Mouse (Mus musculus) heart, embryonic 13.5 days (tissue): ENCODE data around the gene Mcam. TPM values are rescaled to one million over a fixed set of nuclear protein-coding genes. Genes with fewer than 3 reads are reported as not detected.

Source experiments
- ATAC-seq: fragments of 200-750 bp; cut with Nextera tagmentation; 2 replicates; pipeline ENCODE4 v1.8.0; 2017; ENCODE audit warnings: moderate TSS enrichment; ENCODE audit not compliant: insufficient number of reproducible peaks, low FRiP score, low TSS enrichment; ENCODE audit errors: extremely low read depth
- H3K27ac ChIP-seq: fragments of 300-500 bp; sonication (generic); replicated peaks from 2 replicates; pipeline ENCODE4 v1.5.1; 2015; ENCODE audit warnings: moderate library complexity, mild to moderate bottlenecking, inconsistent platforms
- H3K27me3 ChIP-seq: fragments of 300-500 bp; sonication (generic); replicated peaks from 2 replicates; pipeline ENCODE4 v1.6.1; 2015; ENCODE audit warnings: mild to moderate bottlenecking, inconsistent platforms
- H3K36me3 ChIP-seq: fragments of 300-500 bp; sonication (generic); 2 replicates; pipeline ENCODE4 v1.6.1; 2015; ENCODE audit warnings: mild to moderate bottlenecking, inconsistent platforms
- H3K4me1 ChIP-seq: fragments of 300-500 bp; sonication (generic); 2 replicates; pipeline ENCODE4 v1.6.1; 2015; ENCODE audit warnings: inconsistent platforms
- H3K4me2 ChIP-seq: fragments of 300-500 bp; sonication (generic); 2 replicates; pipeline ENCODE4 v1.6.1; 2015; ENCODE audit warnings: inconsistent platforms, mild to moderate bottlenecking, moderate library complexity
- H3K4me3 ChIP-seq: fragments of 300-500 bp; sonication (generic); 2 replicates; pipeline ENCODE4 v1.5.1; 2015; ENCODE audit warnings: moderate library complexity, mild to moderate bottlenecking, inconsistent platforms
- H3K9ac ChIP-seq: fragments of 300-500 bp; sonication (generic); 2 replicates; pipeline ENCODE4 v1.6.1; 2015; ENCODE audit warnings: inconsistent platforms, mild to moderate bottlenecking, moderate library complexity
- H3K9me3 ChIP-seq: fragments of 300-500 bp; sonication (generic); 2 replicates; pipeline ENCODE4 v1.6.1; 2016; ENCODE audit warnings: inconsistent platforms
- WGBS: fragments of 180-500 bp; shearing (Covaris S2); methylation state at CpG from one replicate; pipeline ENCODE4 v1.1.7; 2015; ENCODE audit warnings: mixed read lengths; 5-methylcytosine and 5-hydroxymethylcytosine counted together
- polyA plus RNA-seq: library from polyadenylated mRNA; unstranded; fragments of >200 nt; fragmentation: Nextera tagmentation; extraction: Ambion mirVana; gene quantifications from 2 replicates; pipeline ENCODE4 v1.2.1, GENCODE M21; 2015

Gene Mcam
- polyA plus RNA-seq, 1 experiment from 2014 or later = 112 TPM

GRCm38 (mm10) chr9:44181537-44181936, 47.3 kb downstream of the Mcam start:
- 28% methylated on average over 5 of the region's 5 CpGs for WGBS
- Histone ChIP-seq H3K4me3 (no peak overlapping the region), H3K36me3 (peaks cover 24% of the 10 kb centered on the region), H3K27me3 (no peaks in the 10 kb centered on the region), H3K27ac (peak overlapping the region; percentile 41), H3K4me2 (peak overlapping the region; percentile 24), H3K9ac (no peak overlapping the region), H3K4me1 (peaks cover 54% of the 10 kb centered on the region), H3K9me3 (no peaks in the 10 kb centered on the region)
- ATAC-seq = no peak

- ATAC-seq = no peak
- no peak overlapping the region for H3K4me3 ChIP-seq
- no peaks in the 10 kb centered on the region for H3K27me3 ChIP-seq
- WGBS = 91% methylated on average over 3 of the region's 3 CpGs
- peaks cover 27% of the 10 kb centered on the region for H3K36me3 ChIP-seq
- H3K9ac ChIP-seq = no peak overlapping the region
- peak overlapping the region; percentile 24; the same call in 1 of the 2 replicates for H3K4me2 ChIP-seq
- peaks cover 48% of the 10 kb centered on the region for H3K4me1 ChIP-seq
- no peaks in the 10 kb centered on the region for H3K9me3 ChIP-seq
- peak overlapping the region; percentile 41 for H3K27ac ChIP-seq
These were observed 48.0 kb downstream of the Mcam start for GRCm38 (mm10) chr9:44182260-44182659.

- H3K27me3 ChIP-seq = no peaks in the 10 kb centered on the region
- WGBS = 71% methylated on average over 12 of the region's 12 CpGs
- H3K4me3 ChIP-seq = no peak overlapping the region
- no peak for ATAC-seq
- H3K4me1 ChIP-seq = peaks cover 28% of the 10 kb centered on the region
- H3K9me3 ChIP-seq = no peaks in the 10 kb centered on the region
- peaks cover 13% of the 10 kb centered on the region for H3K36me3 ChIP-seq
- no peak overlapping the region for H3K9ac ChIP-seq
- no peak overlapping the region for H3K4me2 ChIP-seq
- H3K27ac ChIP-seq = no peak overlapping the region
These were observed 54.0 kb downstream of the Mcam start for GRCm38 (mm10) chr9:44188223-44188622.

- Histone ChIP-seq H3K9me3 (no peaks in the 10 kb centered on the region), H3K4me3 (no peak overlapping the region), H3K9ac (no peak overlapping the region), H3K4me1 (peaks cover 31% of the 10 kb centered on the region), H3K27ac (no peak overlapping the region), H3K27me3 (no peaks in the 10 kb centered on the region), H3K4me2 (no peak overlapping the region), H3K36me3 (peaks cover 7% of the 10 kb centered on the region)
- no peak for ATAC-seq
- 85% methylated on average over 3 of the region's 3 CpGs for WGBS
These were observed 56.9 kb downstream of the Mcam start for GRCm38 (mm10) chr9:44191166-44191565.

GRCm38 (mm10) chr9:44192312-44192711, 58.0 kb downstream of the Mcam start:
- WGBS = 67% methylated on average over 3 of the region's 3 CpGs
- H3K9me3 ChIP-seq = no peaks in the 10 kb centered on the region
- H3K9ac ChIP-seq = no peak overlapping the region
- H3K36me3 ChIP-seq = peaks cover 9% of the 10 kb centered on the region
- ATAC-seq = no peak
- H3K4me1 ChIP-seq = peaks cover 31% of the 10 kb centered on the region
- no peak overlapping the region for H3K4me2 ChIP-seq
- no peak overlapping the region for H3K27ac ChIP-seq
- H3K4me3 ChIP-seq = no peak overlapping the region
- H3K27me3 ChIP-seq = no peaks in the 10 kb centered on the region

Other genes with a start within 250 kb of the Mcam start
- gene Thy1, start 91.1 kb upstream of the Mcam start, polyA plus RNA-seq = 0.47 and 0.98 TPM in 2 replicates
- 48.5 and 66.0 TPM in 2 replicates for gene Usp2, start 67.4 kb upstream of the Mcam start, polyA plus RNA-seq
- not detected in 2 replicates for gene Mfrp, start 32.7 kb upstream of the Mcam start, polyA plus RNA-seq
- 1.1 and 2.1 TPM in 2 replicates for gene C1qtnf5, start 27.2 kb upstream of the Mcam start, polyA plus RNA-seq
- gene Gm49380, start 21.0 kb upstream of the Mcam start, polyA plus RNA-seq = not detected in 2 replicates
- gene Rnf26, start 21.0 kb upstream of the Mcam start, polyA plus RNA-seq = 38.5 and 39.3 TPM in 2 replicates
- 10.4 and 11.9 TPM in 2 replicates for gene Cbl, start 99.6 kb downstream of the Mcam start, polyA plus RNA-seq
- not detected in 2 replicates for gene Ccdc153, start 106.2 kb downstream of the Mcam start, polyA plus RNA-seq
- gene Pdzd3, start 117.0 kb downstream of the Mcam start, polyA plus RNA-seq = 0.12 TPM in 1 of 2 replicates, not detected in the other
- gene Nlrx1, start 134.1 kb downstream of the Mcam start, polyA plus RNA-seq = 5.6 and 5.9 TPM in 2 replicates
- gene Abcg4, start 154.1 kb downstream of the Mcam start, polyA plus RNA-seq = 2.1 and 3.5 TPM in 2 replicates
- gene Hinfp, start 171.2 kb downstream of the Mcam start, polyA plus RNA-seq = 14.9 and 16.0 TPM in 2 replicates
- gene C2cd2l, start 185.8 kb downstream of the Mcam start, polyA plus RNA-seq = 7.1 TPM in 2 replicates
- gene Dpagt1, start 191.6 kb downstream of the Mcam start, polyA plus RNA-seq = 33.4 and 34.4 TPM in 2 replicates
- gene H2afx, start 200.2 kb downstream of the Mcam start, polyA plus RNA-seq = 196 and 199 TPM in 2 replicates
- gene Hmbs, start 209.8 kb downstream of the Mcam start, polyA plus RNA-seq = 135 and 149 TPM in 2 replicates
- gene Vps11, start 227.2 kb downstream of the Mcam start, polyA plus RNA-seq = 20.0 and 21.1 TPM in 2 replicates
- 16.0 and 17.5 TPM in 2 replicates for gene Hyou1, start 245.0 kb downstream of the Mcam start, polyA plus RNA-seq